Mouse (Mus musculus): ENCODE data around the gene Hoxc11.

Gene Hoxc11

DNA sequence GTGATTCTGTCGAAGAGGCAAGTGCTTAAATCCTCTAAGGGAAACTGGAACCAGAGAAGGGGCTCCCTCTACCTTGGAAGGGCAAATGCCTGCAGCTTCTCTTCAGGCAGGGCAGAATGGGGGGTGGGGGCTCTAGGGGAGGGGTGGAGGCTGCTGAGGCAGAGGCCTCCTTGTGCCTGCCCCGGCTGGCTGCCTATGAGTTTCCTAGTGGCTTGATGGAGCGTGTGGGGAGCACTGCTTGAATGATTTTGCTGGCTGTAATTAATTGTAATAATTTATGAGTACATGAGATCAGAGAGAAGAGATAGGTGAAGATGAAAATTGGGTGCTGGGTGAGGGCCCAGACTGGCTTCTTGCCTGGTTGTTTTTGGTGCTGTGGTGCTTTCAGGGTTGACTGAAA, 30.7 kb downstream of the Hoxc11 start:
- no peak for DNase-seq

DNA sequence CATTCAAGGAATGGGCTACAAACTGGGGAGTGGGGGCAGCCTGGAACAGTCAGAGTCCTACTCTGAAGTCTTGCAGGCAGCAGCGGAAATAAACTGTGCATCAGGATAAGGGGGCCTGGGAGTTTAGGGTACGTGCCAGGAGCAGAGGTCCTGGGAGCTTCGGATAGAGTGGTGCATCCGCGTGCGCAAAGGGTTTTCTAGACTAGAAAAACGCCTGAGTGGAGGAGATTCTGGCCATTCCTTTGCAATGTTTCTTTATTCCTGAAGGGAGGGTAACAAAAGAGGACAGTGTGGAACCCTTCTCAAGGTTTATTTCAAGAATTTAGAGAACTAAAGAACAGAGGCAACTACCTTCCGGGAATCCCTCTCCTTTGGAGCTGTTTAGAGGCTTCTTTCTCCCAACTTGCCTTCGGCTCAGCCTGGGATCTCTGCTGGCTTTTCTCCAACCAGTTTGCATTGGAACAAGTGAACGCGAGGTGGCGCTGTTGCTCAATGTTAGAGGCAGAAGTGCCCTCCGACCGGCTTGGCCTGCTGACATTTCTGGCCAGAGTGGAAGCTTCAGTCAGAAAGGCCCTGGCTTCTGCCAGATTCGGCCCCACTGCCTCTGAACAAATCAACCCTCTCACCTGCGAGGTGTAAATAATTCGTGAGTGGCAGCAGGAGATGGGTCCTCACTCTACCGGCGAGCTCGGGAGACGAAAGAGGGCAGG, 33.1 kb downstream of the Hoxc11 start:
- peak; percentile 90 for DNase-seq

DNA sequence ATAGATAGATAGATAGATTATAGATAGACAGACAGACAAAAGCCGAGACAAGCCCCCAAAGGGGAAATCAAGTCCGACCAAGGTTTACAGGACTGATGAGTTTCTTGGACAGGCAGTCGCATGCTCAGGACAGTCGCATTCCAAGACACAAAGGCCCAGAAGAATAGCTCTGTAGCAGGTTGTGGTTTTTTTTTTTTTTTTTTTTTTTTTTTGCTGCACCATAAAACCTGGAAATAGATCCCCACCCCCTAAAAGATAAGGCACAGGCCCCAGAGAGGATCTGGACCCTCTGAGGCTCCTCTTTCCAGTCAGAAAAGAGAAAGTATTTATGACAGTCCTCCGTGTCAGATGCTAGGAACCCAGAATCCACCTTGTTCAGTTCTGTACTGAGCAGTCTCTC, 33.9 kb downstream of the Hoxc11 start:
- no peak for DNase-seq

DNA sequence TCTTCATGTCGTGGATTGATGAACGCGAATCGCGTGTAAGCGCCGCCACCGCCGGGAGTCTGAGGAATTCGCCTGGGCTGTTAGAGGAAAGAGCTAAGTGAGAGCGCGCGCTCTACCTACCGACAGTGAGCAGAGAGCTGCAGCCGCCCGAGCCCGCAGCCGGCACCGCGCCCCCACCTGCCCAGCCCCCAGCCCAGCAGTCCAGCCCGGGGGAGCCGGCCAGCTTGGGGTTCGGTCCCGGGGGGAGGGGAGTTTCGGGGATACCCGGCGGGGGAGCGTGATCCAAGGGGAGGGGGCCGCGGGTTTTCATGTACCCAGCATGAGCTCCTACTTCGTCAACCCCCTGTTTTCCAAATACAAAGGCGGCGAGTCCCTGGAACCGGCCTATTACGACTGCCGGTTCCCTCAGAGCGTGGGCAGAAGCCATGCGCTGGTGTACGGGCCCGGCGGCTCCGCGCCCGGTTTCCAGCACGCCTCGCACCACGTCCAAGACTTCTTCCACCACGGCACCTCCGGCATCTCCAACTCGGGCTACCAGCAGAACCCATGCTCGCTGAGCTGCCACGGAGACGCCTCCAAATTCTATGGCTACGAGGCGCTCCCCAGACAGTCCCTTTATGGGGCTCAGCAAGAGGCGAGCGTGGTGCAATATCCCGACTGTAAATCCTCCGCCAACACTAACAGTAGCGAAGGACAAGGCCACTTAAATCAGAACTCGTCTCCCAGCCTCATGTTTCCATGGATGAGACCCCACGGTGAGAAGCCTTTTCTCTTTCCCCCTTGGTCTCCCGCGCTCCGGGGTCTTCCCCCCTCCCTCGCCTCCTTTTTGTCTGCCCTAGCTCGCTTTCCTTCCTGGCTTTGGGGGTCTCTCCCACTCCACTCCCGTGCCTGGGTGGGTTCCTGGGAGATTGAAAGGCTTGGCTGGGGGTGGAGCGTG, 36.5 kb downstream of the Hoxc11 start, which contains the start of gene Hoxc8:
Gene Hoxc8 (plus strand): TSS at position 147 of the 937 bp plus-strand sequence.
- DNase-seq: no peak

DNA sequence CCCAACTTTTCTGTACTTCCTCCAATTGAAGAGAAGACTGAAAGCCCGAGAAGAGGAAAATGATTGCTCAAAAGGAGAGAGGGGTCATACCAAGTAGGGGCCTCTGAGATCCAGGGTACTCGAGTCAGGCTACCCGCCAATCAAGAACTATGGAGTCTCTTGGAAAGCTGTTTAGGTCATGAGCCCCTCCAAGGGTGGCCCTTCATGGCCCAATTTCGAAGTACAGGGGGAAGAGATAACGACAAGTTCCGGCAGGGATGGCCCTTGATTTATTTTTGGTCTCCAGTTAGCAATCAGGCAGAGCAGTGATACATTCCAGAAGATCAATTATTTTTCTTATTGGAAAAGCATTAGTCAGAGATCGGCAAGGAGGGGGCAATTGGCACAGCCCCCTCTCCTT, 37.6 kb downstream of the Hoxc11 start:
- no peak for DNase-seq

DNA sequence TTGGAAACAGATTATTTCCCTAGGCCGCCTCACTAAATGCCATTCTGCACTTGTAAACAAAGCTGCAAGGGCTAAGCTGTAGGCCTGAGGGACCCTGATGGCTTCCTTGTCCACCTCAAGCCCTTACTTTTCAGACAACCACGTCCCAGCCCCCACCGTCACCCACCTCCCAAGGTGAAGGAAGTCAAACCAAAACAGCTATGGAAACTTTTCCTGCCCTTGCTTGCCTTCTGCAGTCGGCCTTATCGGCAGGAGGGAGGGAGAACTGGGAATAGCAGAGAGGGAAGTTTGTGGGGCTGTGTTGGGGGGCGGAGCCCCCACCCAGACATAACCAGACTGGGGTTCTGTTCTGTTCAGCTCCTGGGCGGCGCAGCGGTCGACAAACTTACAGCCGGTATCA, 38.0 kb downstream of the Hoxc11 start:
- DNase-seq: no peak

DNA sequence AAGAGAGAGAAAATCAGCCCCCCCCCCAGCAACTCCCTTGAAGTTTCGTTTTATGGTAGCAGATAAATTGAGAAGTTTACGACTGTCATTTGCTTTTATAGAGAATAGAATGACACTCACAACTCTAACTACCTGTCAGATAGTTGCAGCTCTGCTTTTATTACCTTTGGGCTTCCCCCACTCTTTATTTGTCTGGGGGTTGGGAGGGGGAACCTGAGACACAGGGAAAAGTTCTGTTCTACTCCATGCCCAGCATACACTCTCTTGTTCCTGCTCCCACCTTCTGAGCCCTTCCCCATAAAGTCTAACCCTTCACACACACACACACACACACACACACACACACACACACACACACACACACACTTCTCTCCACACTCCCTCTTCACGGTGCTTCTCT, 38.6 kb downstream of the Hoxc11 start:
- DNase-seq: no peak

DNA sequence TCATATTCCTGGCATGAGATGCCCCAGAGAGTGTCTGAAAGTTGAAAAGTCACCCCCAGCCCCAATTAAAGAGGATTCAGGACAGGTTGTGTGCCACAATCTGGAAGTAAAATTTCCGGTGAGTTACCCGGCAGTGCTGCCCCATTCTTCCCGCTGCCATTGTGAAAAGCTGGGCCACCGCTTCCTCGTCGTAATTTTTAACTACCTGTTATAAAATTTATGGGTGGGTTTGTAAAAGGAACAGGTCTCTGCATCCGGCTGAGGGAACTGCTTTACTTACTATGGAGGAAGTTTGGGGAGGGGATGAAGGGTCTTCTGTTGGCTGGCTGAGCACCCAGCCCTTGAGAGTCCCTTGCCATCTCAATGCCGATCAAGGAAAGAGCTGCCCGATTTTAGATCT, 42.3 kb downstream of the Hoxc11 start:
- no peak for DNase-seq

DNA sequence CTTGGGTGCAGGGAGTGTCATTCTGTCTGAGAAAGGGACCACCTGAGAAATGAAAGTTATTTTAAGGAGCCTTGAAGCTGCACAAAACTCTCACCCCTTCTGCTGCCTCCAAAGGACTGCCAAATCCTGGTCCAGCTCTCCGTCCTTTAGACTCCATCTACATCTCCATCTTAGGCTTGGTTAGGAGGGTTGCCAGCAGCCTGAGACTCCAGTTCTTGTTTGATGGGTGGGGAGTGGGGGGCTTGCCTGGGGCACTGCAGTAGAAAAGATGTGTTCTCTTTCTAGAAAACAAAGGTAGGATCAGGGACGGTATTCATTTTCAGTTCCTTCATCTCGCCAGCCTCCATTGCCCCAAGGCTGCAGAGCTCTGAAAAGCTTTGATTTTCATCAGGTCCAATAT, 43.2 kb downstream of the Hoxc11 start:
- no peak for DNase-seq

DNA sequence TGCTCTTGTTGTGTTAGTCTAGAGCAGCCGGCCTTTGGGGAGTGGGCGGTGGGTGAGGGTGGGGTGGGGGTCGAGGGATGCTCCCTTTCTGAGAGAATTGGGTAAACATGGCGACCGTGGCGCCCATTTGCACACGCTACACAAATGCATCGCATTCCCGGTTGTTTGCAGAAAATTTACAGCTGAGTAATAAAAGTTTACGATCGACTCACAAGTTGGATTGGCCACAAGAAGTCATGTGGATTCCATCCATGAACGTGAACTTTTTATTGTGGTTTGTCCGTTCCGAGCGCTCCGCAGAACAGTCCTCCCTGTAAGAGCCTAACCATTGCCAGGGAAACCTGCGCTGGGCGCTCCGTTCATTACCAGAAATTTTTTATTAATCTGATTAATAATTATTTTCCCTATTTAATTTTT, 43.7 kb downstream of the Hoxc11 start, which contains the start of gene Hoxc6:
Gene Hoxc6 (plus strand): TSS at position 319 of the 417 bp plus-strand sequence.
- DNase-seq: no peak

DNA sequence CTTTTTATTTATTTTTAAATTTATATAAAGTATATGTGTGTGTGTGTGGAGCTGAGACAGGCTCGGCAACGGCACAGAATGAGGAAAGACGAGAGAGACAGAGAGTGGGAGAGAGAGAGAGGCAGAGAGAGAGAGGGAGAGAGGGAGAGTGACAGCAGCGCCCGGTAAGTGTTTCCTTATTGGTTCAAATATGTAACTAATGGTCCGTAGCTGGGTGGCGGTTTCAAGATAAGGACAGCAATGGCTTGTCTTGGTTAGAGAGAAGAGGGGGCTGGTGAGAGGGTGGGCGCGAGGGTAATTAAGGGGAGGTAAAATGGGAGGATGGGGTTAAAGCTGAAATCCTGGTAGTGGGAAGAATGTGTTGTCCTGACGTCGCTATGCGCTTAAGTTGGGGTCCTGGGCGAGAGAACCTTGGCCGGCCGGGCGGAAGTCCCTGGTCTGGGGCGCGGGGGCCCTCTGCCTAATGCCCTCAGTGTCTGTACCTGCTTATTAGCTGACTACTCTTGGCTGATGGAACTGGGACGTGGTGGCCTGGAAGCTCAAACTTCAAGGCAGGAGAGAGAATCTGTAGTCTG, 44.5 kb downstream of the Hoxc11 start:
- DNase-seq: no peak

DNA sequence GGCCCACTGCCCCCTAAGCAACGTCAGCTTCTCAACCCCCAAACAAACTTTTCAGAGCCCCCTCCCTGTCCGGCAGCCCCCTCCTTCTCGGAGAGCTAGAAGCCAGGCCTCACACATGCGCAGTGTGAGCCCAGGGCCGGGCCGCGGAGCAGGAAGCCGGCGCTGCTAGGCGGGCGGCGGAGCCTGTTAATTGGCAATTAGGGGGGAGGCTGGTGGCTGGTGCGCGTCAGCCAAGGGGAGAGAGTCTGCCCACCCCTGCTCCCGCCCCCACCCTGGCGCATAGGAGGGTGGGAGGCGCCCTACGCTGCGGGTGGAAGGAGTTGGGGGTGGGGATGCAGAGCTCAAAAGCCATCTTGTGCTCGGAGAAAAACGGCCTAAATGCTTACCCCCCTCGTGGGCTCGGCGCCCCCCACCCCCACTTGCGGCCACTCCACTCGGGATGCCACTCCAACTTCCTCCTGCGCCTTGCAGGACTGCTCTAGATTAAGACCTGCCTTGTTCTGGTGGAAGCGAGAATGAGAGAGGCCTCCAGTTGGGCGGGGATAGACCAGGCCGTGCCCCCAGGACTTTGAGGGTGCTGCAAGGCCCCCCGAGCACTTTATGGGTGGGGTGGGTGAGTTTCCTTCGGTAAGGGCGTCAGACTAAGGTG, 45.1 kb downstream of the Hoxc11 start:
- no peak for DNase-seq

DNA sequence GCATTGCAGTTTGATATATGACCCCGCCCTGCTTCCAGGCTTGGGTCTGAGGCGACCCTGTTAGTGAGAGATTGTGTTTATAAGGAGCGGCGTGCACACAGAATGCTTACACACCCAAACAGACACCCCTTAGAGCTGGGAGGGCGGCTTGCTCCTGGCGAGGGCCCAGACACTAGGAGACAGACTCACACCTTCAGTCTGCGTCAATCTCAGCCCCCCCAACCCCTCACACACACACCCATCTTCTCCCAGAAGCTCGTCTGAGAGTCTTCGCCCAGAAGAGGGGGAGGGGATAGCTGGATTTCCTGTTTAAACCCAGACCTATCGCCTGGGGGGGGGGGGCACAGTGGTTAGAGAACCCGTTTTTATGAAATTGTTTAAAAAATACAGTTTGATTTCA, 45.7 kb downstream of the Hoxc11 start:
- no peak for DNase-seq

DNA sequence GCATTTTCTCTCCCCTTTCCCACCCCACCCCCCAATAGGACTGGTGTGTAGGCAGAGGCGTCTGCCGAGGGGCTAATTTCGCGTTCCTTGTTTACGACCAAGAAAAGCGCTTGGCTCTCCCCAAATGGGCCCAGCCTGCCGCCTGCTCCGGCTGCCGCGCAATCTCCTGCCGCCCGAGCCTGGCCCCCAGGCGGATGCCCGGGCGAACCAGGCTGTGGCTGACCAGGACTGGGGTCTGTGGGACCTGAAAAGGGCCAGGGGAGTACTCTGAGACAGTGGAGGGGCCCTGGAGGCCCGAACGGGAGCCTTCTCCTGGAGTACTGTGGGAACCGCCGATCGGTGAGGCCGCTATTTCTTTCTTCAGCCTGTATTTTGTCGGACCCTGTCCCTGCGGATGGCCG, 46.3 kb downstream of the Hoxc11 start:
- DNase-seq: no peak

DNA sequence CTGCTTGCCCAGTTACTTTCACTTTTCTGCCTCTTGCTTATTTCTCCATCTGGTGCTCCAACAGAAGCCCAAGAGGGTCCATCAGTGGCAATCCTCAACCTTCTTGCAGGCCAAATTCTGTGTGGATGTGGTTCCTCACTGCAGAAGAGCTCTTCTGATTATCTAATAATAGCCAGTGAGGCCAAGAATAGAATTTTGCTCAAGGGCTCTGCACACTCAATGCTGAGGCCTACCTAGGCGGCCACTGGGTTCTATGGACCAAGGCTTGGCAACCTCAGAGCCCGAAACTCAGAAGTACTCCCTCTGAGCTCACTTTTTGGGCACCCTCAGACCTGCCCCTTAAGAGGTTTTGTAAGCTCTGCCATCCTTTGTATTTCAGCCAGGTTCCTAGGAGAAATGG, 47.1 kb downstream of the Hoxc11 start:
- DNase-seq: no peak

DNA sequence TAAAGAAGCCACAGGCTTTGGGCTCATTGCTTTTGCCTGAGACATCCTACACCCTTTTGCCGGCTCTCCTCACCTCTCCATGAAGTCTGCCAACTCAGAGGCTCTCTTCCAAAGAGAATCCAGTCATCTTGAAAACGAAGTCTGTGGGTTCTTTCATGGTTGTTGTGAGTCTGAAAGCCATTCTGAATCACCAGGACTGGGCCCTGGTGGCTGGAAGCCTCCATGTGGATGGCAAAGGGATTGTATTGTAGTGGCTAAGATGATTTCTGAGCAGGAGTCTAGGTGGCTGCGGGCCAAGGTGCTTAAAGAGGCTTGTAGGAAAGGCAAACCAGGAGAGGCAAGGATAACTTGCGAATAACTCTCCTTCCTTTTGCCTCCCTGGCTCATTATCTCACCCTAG, 47.9 kb downstream of the Hoxc11 start:
- no peak for DNase-seq

DNA sequence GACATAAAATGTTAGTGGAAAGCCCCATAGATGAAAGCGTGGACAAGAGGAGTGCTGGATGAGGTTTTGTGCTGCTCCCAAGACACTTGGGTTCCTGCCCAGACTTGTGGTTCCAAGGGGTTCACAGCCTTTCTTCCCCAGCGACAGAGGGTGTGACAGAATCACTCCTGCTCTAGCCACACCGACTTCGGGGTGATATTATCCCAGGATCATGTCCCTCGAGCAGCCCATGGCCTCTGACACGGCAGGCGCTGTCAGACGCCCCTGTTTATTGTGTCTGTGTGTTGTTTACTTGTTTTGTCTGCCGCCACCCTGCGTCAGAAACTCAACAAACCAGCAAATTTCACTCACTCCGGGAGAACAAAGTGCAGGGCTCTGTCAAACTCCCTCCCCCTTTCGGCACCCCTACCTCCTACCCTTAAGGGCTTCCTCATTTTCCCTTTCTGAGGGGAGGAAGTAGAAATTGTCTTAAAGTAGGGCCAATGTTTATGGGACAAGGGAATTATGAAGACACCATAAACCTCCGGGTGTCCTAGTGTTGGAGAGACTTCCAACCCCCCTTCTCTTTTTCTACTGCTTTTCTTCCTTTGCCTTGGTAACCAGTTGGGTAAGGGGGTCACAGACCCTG, 48.7 kb downstream of the Hoxc11 start:
- no peak for DNase-seq

DNA sequence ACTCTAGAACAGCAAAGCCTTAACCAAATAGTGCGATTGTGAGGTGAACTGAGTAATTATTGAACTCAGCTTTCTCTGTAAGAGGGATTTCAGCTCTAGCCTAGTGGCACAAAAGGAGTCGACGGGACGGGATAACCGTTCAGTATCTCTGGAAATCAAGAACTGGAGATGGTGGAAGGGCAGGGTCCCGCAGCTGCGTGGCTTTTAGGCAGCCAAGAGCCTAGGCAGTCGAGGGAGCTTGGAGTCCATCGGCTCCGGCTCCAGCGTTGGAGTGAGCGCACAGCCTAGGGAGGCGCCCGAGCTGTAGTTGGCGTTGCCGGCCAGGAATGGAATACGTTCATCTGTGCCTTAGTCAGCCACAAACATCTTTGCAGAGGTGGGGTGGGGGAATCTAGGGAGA, 51.1 kb downstream of the Hoxc11 start:
- DNase-seq: no peak

DNA sequence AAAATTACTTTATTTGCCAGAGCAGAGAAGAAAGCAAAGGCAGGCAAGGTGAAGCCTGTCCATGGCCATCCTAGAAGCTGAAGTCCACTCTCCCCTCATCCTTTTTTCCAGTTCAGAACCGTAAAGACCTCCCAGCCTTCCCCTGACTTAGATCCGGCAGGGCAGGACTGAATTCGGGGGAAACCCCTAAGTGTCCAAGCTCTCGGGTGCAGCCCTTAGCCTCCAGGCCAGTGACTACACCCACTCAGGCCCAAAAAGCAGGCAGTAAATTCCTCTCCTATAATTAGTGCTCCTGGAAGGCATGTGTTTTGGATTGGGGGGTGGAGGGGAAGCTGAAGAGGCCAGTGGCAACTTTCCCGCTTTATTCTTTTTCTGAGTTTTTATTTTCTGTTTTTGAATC, 51.6 kb downstream of the Hoxc11 start:
- DNase-seq: no peak

DNA sequence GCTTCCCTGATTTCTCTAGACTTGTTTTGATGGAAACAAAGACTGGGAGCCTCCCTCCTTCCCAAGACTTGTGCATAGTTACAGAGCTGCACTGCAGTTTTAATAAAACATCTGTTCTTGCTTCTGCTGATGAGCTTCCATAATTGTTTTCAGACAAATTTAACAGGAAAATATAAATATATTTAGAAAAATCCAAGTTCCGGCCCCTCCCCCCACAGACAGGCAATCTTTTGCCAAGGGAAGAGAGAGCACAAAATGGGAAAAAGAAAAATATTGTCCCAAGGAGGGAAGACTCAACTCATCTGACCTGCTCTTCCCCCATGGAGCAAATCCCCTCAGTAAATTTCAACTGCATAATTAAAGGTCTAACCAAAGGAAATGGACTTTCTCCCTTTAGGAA, 52.1 kb downstream of the Hoxc11 start:
- DNase-seq: no peak

Data from cerebellum, adult 8-10 months (tissue).